8 mouse cellular contexts compared by ENCODE assay signal in the genomic region with DNA sequence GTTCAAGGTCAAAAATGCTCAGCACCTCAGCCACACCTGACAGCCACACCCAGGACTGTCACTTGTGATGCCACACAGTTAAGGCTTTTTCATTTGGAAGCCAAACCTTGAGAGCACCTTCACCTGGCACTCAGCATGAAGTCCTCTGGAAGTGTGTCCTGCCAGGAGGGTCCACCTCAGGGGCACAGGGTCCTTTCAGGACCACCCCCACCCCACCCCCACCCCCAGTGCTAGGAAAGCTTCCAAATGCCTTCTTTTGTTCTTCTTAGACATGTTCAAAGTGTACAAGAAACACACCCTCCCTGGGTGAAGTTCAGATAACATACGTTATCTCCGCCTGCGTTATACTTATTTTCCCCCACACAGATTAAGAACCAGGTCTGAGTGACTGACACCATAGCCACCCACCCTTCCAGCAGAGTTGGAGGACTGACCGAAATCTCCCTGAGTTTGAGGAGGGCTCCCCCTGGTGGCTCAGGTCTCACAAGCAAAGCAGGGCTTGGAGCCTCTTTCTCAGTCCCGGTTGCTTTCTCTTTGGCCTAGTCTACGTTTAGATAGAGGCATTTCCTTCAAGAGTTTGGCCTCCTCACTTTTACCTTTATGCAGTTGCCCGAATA. TPM values are rescaled to one million over a fixed set of nuclear protein-coding genes. Genes with fewer than 3 reads are reported as not detected.
DNase-seq lines count a peak whose midpoint lies in the region; ATAC-seq and TF ChIP-seq lines count a peak whose summit lies in the region.

No protein-coding gene starts in this region.

- WGBS in forebrain, postnatal 0 days = 6% methylated on average over 7 of the region's 7 CpGs
- 6% methylated on average over 7 of the region's 7 CpGs for WGBS in lung, embryonic 14.5 days
- WGBS in olfactory bulb, adult 2 months = 2% methylated on average over 7 of the region's 7 CpGs

- H3K27ac ChIP-seq in forebrain, postnatal 0 days (ENCODE audit: low read depth, low read length) = no peak overlapping the region
- H3K27ac ChIP-seq in layer of hippocampus, adult 2 months = peak overlapping the region; percentile 44; the same call in 1 of the 2 replicates
- no peak overlapping the region for H3K27ac ChIP-seq in lung, embryonic 14.5 days (ENCODE audit: low read depth)
- no peak overlapping the region for H3K27ac ChIP-seq in olfactory bulb, adult 2 months (ENCODE audit: insufficient read depth, low read depth, low read length)

- TF ChIP-seq CTCF in G1E (IDR thresholded peaks at IDR 0.05; ENCODE audit: low read depth, low read length) = peak; percentile 91
- TF ChIP-seq CTCF in forebrain, postnatal 0 days (IDR thresholded peaks at IDR 0.05; ENCODE audit: low read depth) = peak; percentile 96
- peak; percentile 92 for TF ChIP-seq CTCF in layer of hippocampus, adult 2 months (conservative IDR thresholded peaks at IDR 0.05)
- peak; percentile 96 for TF ChIP-seq CTCF in lung, embryonic 14.5 days (IDR thresholded peaks at IDR 0.05; ENCODE audit: low read depth)
- TF ChIP-seq CTCF in olfactory bulb, adult 2 months (IDR thresholded peaks at IDR 0.05; ENCODE audit: insufficient read depth, low read depth, low read length) = peak; percentile 87

- H3K9ac ChIP-seq in forebrain, postnatal 0 days = no peak overlapping the region
- H3K9ac ChIP-seq in lung, embryonic 14.5 days = no peak overlapping the region

- H3K27me3 ChIP-seq in G1E (ENCODE audit: insufficient read depth, low read length) = no peaks in the 10 kb centered on the region
- no peaks in the 10 kb centered on the region for H3K27me3 ChIP-seq in forebrain, postnatal 0 days (ENCODE audit: insufficient read depth, low read length)
- no peaks in the 10 kb centered on the region for H3K27me3 ChIP-seq in lung, embryonic 14.5 days (ENCODE audit: insufficient read depth, low read length)

- H3K9me3 ChIP-seq in G1E (replicated peaks) = no peaks in the 10 kb centered on the region
- no peaks in the 10 kb centered on the region for H3K9me3 ChIP-seq in forebrain, postnatal 0 days (ENCODE audit: low read length)
- H3K9me3 ChIP-seq in lung, embryonic 14.5 days (ENCODE audit: low read depth, low read length) = no peaks in the 10 kb centered on the region

- no peak for TF ChIP-seq POLR2A in olfactory bulb, adult 2 months (IDR thresholded peaks at IDR 0.05; ENCODE audit: insufficient read depth, low read depth, low read length)

- no peak overlapping the region; the same call in 1 of the 2 replicates for H3K4me3 ChIP-seq in G1E (ENCODE audit: low read depth, low read length)
- H3K4me3 ChIP-seq in forebrain, postnatal 0 days (ENCODE audit: low read depth, low read length) = no peak overlapping the region
- H3K4me3 ChIP-seq in layer of hippocampus, adult 2 months = no peak overlapping the region
- H3K4me3 ChIP-seq in lung, embryonic 14.5 days (ENCODE audit: low read depth, low read length) = no peak overlapping the region
- no peak overlapping the region for H3K4me3 ChIP-seq in olfactory bulb, adult 2 months (ENCODE audit: insufficient read depth, low read depth, low read length)

- H3K36me3 ChIP-seq in G1E (replicated peaks) = peaks cover 77% of the 10 kb centered on the region
- no peaks in the 10 kb centered on the region for H3K36me3 ChIP-seq in forebrain, postnatal 0 days (ENCODE audit: insufficient read depth)
- H3K36me3 ChIP-seq in lung, embryonic 14.5 days (ENCODE audit: insufficient read depth) = no peaks in the 10 kb centered on the region

- peak; percentile 31 for ATAC-seq in G1E (ENCODE audit: extremely low read depth, insufficient number of reproducible peaks, low FRiP score, poor library complexity, severe bottlenecking)
- ATAC-seq in forebrain, postnatal 0 days = peak; percentile 91
- peak; percentile 87 for ATAC-seq in lung, embryonic 14.5 days (ENCODE audit: insufficient read depth)

- DNase-seq in G1E (ENCODE audit: low spot score) = peak; percentile 61
- DNase-seq in cerebellum, adult 18-20 months = peak; percentile 92 to 93
- DNase-seq in forebrain, postnatal 0 days = peak; percentile 91
- DNase-seq in heart, postnatal 4 days = peak; percentile 97
- DNase-seq in layer of hippocampus, adult 2 months (ENCODE audit: low spot score in 2 of 2) = peak; percentile 88 to 95
- DNase-seq in lung, embryonic 14.5 days = peak; percentile 96
- DNase-seq in thymus, adult 18-20 months = peak; percentile 69 to 76

- peaks cover 76% of the 10 kb centered on the region for H3K4me1 ChIP-seq in G1E (ENCODE audit: insufficient read depth, low read depth, low read length)
- H3K4me1 ChIP-seq in forebrain, postnatal 0 days (ENCODE audit: insufficient read depth) = no peaks in the 10 kb centered on the region
- no peaks in the 10 kb centered on the region for H3K4me1 ChIP-seq in lung, embryonic 14.5 days (ENCODE audit: insufficient read depth)
- H3K4me1 ChIP-seq in olfactory bulb, adult 2 months (ENCODE audit: control insufficient read depth, insufficient read depth, low read length) = no peaks in the 10 kb centered on the region

- no peak overlapping the region for H3K4me2 ChIP-seq in forebrain, postnatal 0 days (ENCODE audit: low read depth)
- H3K4me2 ChIP-seq in lung, embryonic 14.5 days = no peak overlapping the region

RNA-seq across cellular contexts. Expression of gene Mybpc3, which starts 16.7 kb away (rescaled TPM):
- not detected in 2 replicates for total RNA-seq in G1E (2014; fragmentation: Nextera tagmentation)
- total RNA-seq in G1E (2017) = under 0.01 TPM in 1 of 2 replicates, not detected in the other
- polyA plus RNA-seq in G1E (2012) = not detected in 2 replicates
- total RNA-seq in forebrain, postnatal 0 days (2014; rRNA removed) = 0.38 TPM in 1 of 2 replicates, not detected in the other
- polyA plus RNA-seq in forebrain, postnatal 0 days (2015; fragmentation: Nextera tagmentation; extraction: Ambion mirVana) = 0.04 TPM in 1 of 2 replicates, not detected in the other
- total RNA-seq in heart, postnatal 4 days (2021) = 1,000 to 10,000 TPM; 1,781 to 1,857 TPM
- total RNA-seq in layer of hippocampus, adult 2 months (2021) = under 1 TPM in 1 of 2 experiments, not detected in 1; 0.07 TPM
- 0.47 and 7.7 TPM in 2 replicates for polyA plus RNA-seq in lung, embryonic 14.5 days (2014; fragmentation: Nextera tagmentation; extraction: Ambion mirVana)
- polyA plus RNA-seq in olfactory bulb, adult 2 months (2012; ENCODE audit: insufficient read depth, insufficient read length, low replicate concordance, missing spikeins) = not detected in 2 replicates

RNA-seq across cellular contexts. Expression of gene Spi1, which starts 19.0 kb away (rescaled TPM):
- total RNA-seq in G1E (2014; fragmentation: Nextera tagmentation) (79.8 and 99.2 TPM in 2 replicates), G1E (2017) (23.5 and 25.4 TPM in 2 replicates)
- polyA plus RNA-seq in G1E (2012) = 135 and 138 TPM in 2 replicates
- total RNA-seq in forebrain, postnatal 0 days (2014; rRNA removed) = 2.2 and 3.9 TPM in 2 replicates
- polyA plus RNA-seq in forebrain, postnatal 0 days (2015; fragmentation: Nextera tagmentation; extraction: Ambion mirVana) = 4.7 and 5.1 TPM in 2 replicates
- 1 to 10 TPM; 2.7 to 3.5 TPM for total RNA-seq in heart, postnatal 4 days (2021)
- total RNA-seq in layer of hippocampus, adult 2 months (2021) = 1 to 10 TPM; 2.4 to 5.4 TPM
- 6.2 TPM in 2 replicates for polyA plus RNA-seq in lung, embryonic 14.5 days (2014; fragmentation: Nextera tagmentation; extraction: Ambion mirVana)
- not detected in 2 replicates for polyA plus RNA-seq in olfactory bulb, adult 2 months (2012; ENCODE audit: insufficient read depth, insufficient read length, low replicate concordance, missing spikeins)

RNA-seq across cellular contexts. Expression of gene Slc39a13, which starts 31.0 kb away (rescaled TPM):
- total RNA-seq in G1E (2014; fragmentation: Nextera tagmentation) (23.6 and 24.9 TPM in 2 replicates), G1E (2017) (8.6 and 12.7 TPM in 2 replicates)
- 12.1 and 13.6 TPM in 2 replicates for polyA plus RNA-seq in G1E (2012)
- total RNA-seq in forebrain, postnatal 0 days (2014; rRNA removed) = 25.5 and 26.8 TPM in 2 replicates
- 19.7 and 22.3 TPM in 2 replicates for polyA plus RNA-seq in forebrain, postnatal 0 days (2015; fragmentation: Nextera tagmentation; extraction: Ambion mirVana)
- total RNA-seq in heart, postnatal 4 days (2021) = 10 to 100 TPM; 32.6 to 36.8 TPM
- 10 to 100 TPM; 33.7 to 37.3 TPM for total RNA-seq in layer of hippocampus, adult 2 months (2021)
- 29.0 and 33.3 TPM in 2 replicates for polyA plus RNA-seq in lung, embryonic 14.5 days (2014; fragmentation: Nextera tagmentation; extraction: Ambion mirVana)
- polyA plus RNA-seq in olfactory bulb, adult 2 months (2012; ENCODE audit: insufficient read depth, insufficient read length, low replicate concordance, missing spikeins) = not detected in 2 replicates

RNA-seq across cellular contexts. Expression of gene Psmc3, which starts 47.4 kb away (rescaled TPM):
- 109 and 141 TPM in 2 replicates for total RNA-seq in G1E (2014; fragmentation: Nextera tagmentation)
- 280 and 333 TPM in 2 replicates for total RNA-seq in G1E (2017)
- 151 and 165 TPM in 2 replicates for polyA plus RNA-seq in G1E (2012)
- total RNA-seq in forebrain, postnatal 0 days (2014; rRNA removed) = 184 and 255 TPM in 2 replicates
- polyA plus RNA-seq in forebrain, postnatal 0 days (2015; fragmentation: Nextera tagmentation; extraction: Ambion mirVana) = 242 and 253 TPM in 2 replicates
- 100 to 1,000 TPM; 240 to 248 TPM for total RNA-seq in heart, postnatal 4 days (2021)
- total RNA-seq in layer of hippocampus, adult 2 months (2021) = 100 to 1,000 TPM; 203 to 215 TPM
- 300 and 322 TPM in 2 replicates for polyA plus RNA-seq in lung, embryonic 14.5 days (2014; fragmentation: Nextera tagmentation; extraction: Ambion mirVana)
- polyA plus RNA-seq in olfactory bulb, adult 2 months (2012; ENCODE audit: insufficient read depth, insufficient read length, low replicate concordance, missing spikeins) = not detected in 2 replicates

Comparison
In these comparisons a context has a peak if more than half of its experiments do, and no peak if none do; other contexts are left out.
1. ATAC-seq: peak in every context shown above with its lines; median percentile 91 in forebrain, postnatal 0 days; 87 in lung, embryonic 14.5 days; 31 in G1E.
2. RNA of gene Mybpc3, which starts 16.7 kb away (total RNA-seq): 1,781 to 1,857 TPM in heart, postnatal 4 days; 0.38 TPM in forebrain, postnatal 0 days, 0.07 TPM in layer of hippocampus, adult 2 months and under 0.01 TPM in G1E; every median in the first group is over 1,000 times any median in the second.
3. Peak in every context shown above with its lines, with median percentiles within 50 percentile points of each other: DNase-seq and CTCF ChIP-seq.